Mouse (Mus musculus) heart, adult 2 months (tissue): ENCODE results near the gene Stra6. TPM values are rescaled to one million over a fixed set of nuclear protein-coding genes. Genes with fewer than 3 reads are reported as not detected.

Experiments used
- DNase-seq, 2 experiments: peaks; one replicate each; pipeline ENCODE4 v3.0.0; 2021
- H3K27ac ChIP-seq: fragments of 200-600 bp; 2 replicates; pipeline ENCODE4 v1.8.1; 2022
- H3K27me3 ChIP-seq: fragments of 200-500 bp; 2 replicates; pipeline ENCODE4 v1.6.1; 2012; ENCODE audit warnings: mild to moderate bottlenecking, low read length, inconsistent platforms, mixed read lengths; ENCODE audit not compliant: control insufficient read depth, insufficient read depth
- H3K36me3 ChIP-seq: fragments of 200-500 bp; 2 replicates; pipeline ENCODE4 v1.6.1; 2012; ENCODE audit warnings: low read length, inconsistent platforms; ENCODE audit not compliant: control insufficient read depth, insufficient read depth
- H3K4me1 ChIP-seq: fragments of 200-500 bp; 2 replicates; pipeline ENCODE4 v1.6.1; 2011; ENCODE audit warnings: low read length; ENCODE audit not compliant: control insufficient read depth, insufficient read depth
- H3K4me3 ChIP-seq: fragments of 200-600 bp; 2 replicates; pipeline ENCODE4 v1.8.1; 2022
- H3K79me2 ChIP-seq: fragments of 200-500 bp; replicated peaks from 2 replicates; pipeline ENCODE4 v1.6.1; 2012; ENCODE audit warnings: mild to moderate bottlenecking, inconsistent platforms, low read length, moderate library complexity, mixed read lengths; ENCODE audit not compliant: control insufficient read depth, insufficient read depth
- H3K9ac ChIP-seq: fragments of 200-500 bp; 2 replicates; pipeline ENCODE4 v1.6.1; 2012; ENCODE audit warnings: low read depth, mild to moderate bottlenecking, control low read depth, inconsistent platforms, low read length, mixed read lengths
- CTCF ChIP-seq: fragments of 200-600 bp; IDR thresholded peaks from 2 replicates; pipeline ENCODE4 v1.8.1; 2022; ENCODE audit warnings: antibody characterized with exemption, mild to moderate bottlenecking, moderate library complexity
- EP300 ChIP-seq: fragments of 200-500 bp; IDR thresholded peaks from 2 replicates; pipeline ENCODE4 v1.6.1; 2011; ENCODE audit warnings: low read depth, low read length, control low read depth; ENCODE audit not compliant: insufficient read depth
- POLR2A ChIP-seq: fragments of 200-500 bp; IDR thresholded peaks from 2 replicates; pipeline ENCODE4 v1.6.1; 2011; ENCODE audit warnings: mild to moderate bottlenecking, low read depth, low read length, control low read depth; ENCODE audit not compliant: insufficient read depth
- WGBS: fragments of 180-500 bp; shearing (Covaris S2); methylation state at CpG from one replicate; pipeline ENCODE4 v1.1.7; 2018; 5-methylcytosine and 5-hydroxymethylcytosine counted together
- intact Hi-C: fragments of 180-260 bp; cut with DNase I; formaldehyde crosslinking; loops from one replicate; pipeline ENCODE4 v1.15.1; 2025
- polyA plus RNA-seq: library from polyadenylated mRNA; depleted of rRNA; stranded (reverse); fragments of >200 nt; gene quantifications from 2 replicates; pipeline ENCODE4 v1.2.3, GENCODE M21; 2012
- total RNA-seq, 2 experiments: library from RNA; stranded (reverse); gene quantifications; 2 replicates each; pipeline ENCODE4 v1.2.3; 2021

Stra6 gene
- total and polyA plus RNA-seq, 3 experiments: 0.34 to 0.68 (median 0.65) TPM

- no peaks in the 10 kb centered on the region for H3K79me2 ChIP-seq
- TF ChIP-seq CTCF: no peak
- TF ChIP-seq POLR2A: no peak
- no peak for TF ChIP-seq EP300
- no peak overlapping the region for H3K27ac ChIP-seq
- H3K9ac ChIP-seq: no peak overlapping the region
- peaks cover 1% of the 10 kb centered on the region; the same call in 1 of the 2 replicates for H3K27me3 ChIP-seq
- WGBS: 32% methylated on average over 6 of the region's 6 CpGs
- no peaks in the 10 kb centered on the region; the same call in 1 of the 2 replicates for H3K4me1 ChIP-seq
- no peaks in the 10 kb centered on the region for H3K36me3 ChIP-seq
- intact Hi-C loops: no loop called here
- no peak for DNase-seq
- H3K4me3 ChIP-seq: no peak overlapping the region
Observed at GRCm38 (mm10) chr9:58112866-58113278, 49.3 kb downstream of the Stra6 start.

- WGBS: 16% methylated on average over 22 of the region's 22 CpGs
- no peak for TF ChIP-seq POLR2A
- no peak for TF ChIP-seq CTCF
- TF ChIP-seq EP300: no peak
- Histone ChIP-seq H3K36me3 (no peaks in the 10 kb centered on the region), H3K27me3 (peaks cover 1% of the 10 kb centered on the region; the same call in 1 of the 2 replicates), H3K79me2 (no peaks in the 10 kb centered on the region), H3K27ac (no peak overlapping the region), H3K4me1 (no peaks in the 10 kb centered on the region; the same call in 1 of the 2 replicates), H3K9ac (no peak overlapping the region), H3K4me3 (no peak overlapping the region)
- no peak for DNase-seq
- intact Hi-C loops: no loop called here
Observed at GRCm38 (mm10) chr9:58113279-58113884, 49.8 kb downstream of the Stra6 start.

- no peaks in the 10 kb centered on the region for H3K79me2 ChIP-seq
- no peak for DNase-seq
- H3K27ac ChIP-seq: no peak overlapping the region
- 23% methylated on average over 9 of the region's 9 CpGs for WGBS
- no peak overlapping the region for H3K4me3 ChIP-seq
- peaks cover 1% of the 10 kb centered on the region; the same call in 1 of the 2 replicates for H3K27me3 ChIP-seq
- TF ChIP-seq CTCF (no peak), POLR2A (no peak), EP300 (no peak)
- intact Hi-C loops: no loop called here
- no peaks in the 10 kb centered on the region for H3K36me3 ChIP-seq
- no peak overlapping the region for H3K9ac ChIP-seq
- no peaks in the 10 kb centered on the region; the same call in 1 of the 2 replicates for H3K4me1 ChIP-seq
Observed at GRCm38 (mm10) chr9:58114019-58114418, 50.4 kb downstream of the Stra6 start.

- H3K36me3 ChIP-seq: no peaks in the 10 kb centered on the region
- peaks cover 1% of the 10 kb centered on the region; the same call in 1 of the 2 replicates for H3K27me3 ChIP-seq
- TF ChIP-seq EP300 (no peak), POLR2A (no peak), CTCF (no peak)
- H3K4me3 ChIP-seq: no peak overlapping the region
- H3K9ac ChIP-seq: no peak overlapping the region
- intact Hi-C loops: no loop called here
- no peak overlapping the region for H3K27ac ChIP-seq
- DNase-seq: no peak
- H3K79me2 ChIP-seq: no peaks in the 10 kb centered on the region
- WGBS: 52% methylated on average over 7 of the region's 7 CpGs
- H3K4me1 ChIP-seq: no peaks in the 10 kb centered on the region; the same call in 1 of the 2 replicates
Observed at GRCm38 (mm10) chr9:58115297-58115925, 51.8 kb downstream of the Stra6 start.

- DNase-seq: no peak
- no peaks in the 10 kb centered on the region; the same call in 1 of the 2 replicates for H3K4me1 ChIP-seq
- TF ChIP-seq CTCF: no peak
- no peak for TF ChIP-seq POLR2A
- TF ChIP-seq EP300: no peak
- no peak overlapping the region for H3K27ac ChIP-seq
- WGBS: 78% methylated on average over 7 of the region's 7 CpGs
- H3K9ac ChIP-seq: no peak overlapping the region
- no peaks in the 10 kb centered on the region for H3K79me2 ChIP-seq
- H3K36me3 ChIP-seq: no peaks in the 10 kb centered on the region
- H3K4me3 ChIP-seq: no peak overlapping the region
- intact Hi-C loops: no loop called here
- H3K27me3 ChIP-seq: peaks cover 1% of the 10 kb centered on the region; the same call in 1 of the 2 replicates
Observed at GRCm38 (mm10) chr9:58116024-58116651, 52.5 kb downstream of the Stra6 start.
